Mouse (Mus musculus): ENCODE results near the gene Atg7. TPM values are rescaled to one million over a fixed set of nuclear protein-coding genes. Genes with fewer than 3 reads are reported as not detected.
A peak's percentile ranks its signal among the peaks of the same experiment; 100 is the strongest.

Atg7 gene
- polyA plus RNA-seq, 1 experiment from 2014 or later, result 16.8 TPM

- Histone ChIP-seq H3K4me3 (replicated peaks) (no peak overlapping the region), H3K4me1 (peaks cover 17% of the 10 kb centered on the region), H3K4me2 (no peak overlapping the region), H3K9me3 (replicated peaks) (no peaks in the 10 kb centered on the region), H3K36me3 (no peaks in the 10 kb centered on the region), H3K27me3 (replicated peaks) (no peaks in the 10 kb centered on the region), H3K9ac (replicated peaks) (no peak overlapping the region), H3K27ac (replicated peaks) (no peak overlapping the region)
- ATAC-seq (ENCODE audit: low FRiP score), result no peak
- 88% methylated on average over 9 of the region's 9 CpGs for WGBS
Observed at GRCm38 (mm10) chr6:114829660-114830438, 187.0 kb downstream of the Atg7 start.

DNA sequence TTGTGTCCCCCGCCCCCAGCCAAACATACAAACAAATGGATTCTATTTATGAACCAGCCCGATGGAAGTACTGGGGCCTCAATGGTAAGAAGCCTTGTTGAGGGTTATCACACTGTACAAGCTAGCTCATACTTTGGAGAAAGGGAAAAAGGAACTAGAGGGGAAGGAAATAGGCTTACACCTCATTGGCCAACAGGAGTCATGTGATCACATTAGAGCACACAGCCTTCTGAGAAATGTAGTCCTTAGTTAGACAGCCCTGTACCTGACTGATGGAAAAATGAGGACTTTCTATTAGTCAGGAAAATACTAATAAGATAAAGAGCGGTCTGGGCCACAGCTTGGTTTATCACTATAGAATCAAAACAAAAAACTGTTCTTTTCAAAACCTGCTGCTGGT, 188.9 kb downstream of the Atg7 start:
- Histone ChIP-seq H3K36me3 (no peaks in the 10 kb centered on the region), H3K9me3 (replicated peaks) (no peaks in the 10 kb centered on the region), H3K9ac (replicated peaks) (no peak overlapping the region), H3K27ac (replicated peaks) (no peak overlapping the region), H3K4me3 (replicated peaks) (no peak overlapping the region), H3K4me1 (peaks cover 25% of the 10 kb centered on the region), H3K27me3 (replicated peaks) (no peaks in the 10 kb centered on the region), H3K4me2 (no peak overlapping the region)
- no peak for ATAC-seq (ENCODE audit: low FRiP score)
- 95% methylated on average over 3 of the region's 3 CpGs for WGBS

DNA sequence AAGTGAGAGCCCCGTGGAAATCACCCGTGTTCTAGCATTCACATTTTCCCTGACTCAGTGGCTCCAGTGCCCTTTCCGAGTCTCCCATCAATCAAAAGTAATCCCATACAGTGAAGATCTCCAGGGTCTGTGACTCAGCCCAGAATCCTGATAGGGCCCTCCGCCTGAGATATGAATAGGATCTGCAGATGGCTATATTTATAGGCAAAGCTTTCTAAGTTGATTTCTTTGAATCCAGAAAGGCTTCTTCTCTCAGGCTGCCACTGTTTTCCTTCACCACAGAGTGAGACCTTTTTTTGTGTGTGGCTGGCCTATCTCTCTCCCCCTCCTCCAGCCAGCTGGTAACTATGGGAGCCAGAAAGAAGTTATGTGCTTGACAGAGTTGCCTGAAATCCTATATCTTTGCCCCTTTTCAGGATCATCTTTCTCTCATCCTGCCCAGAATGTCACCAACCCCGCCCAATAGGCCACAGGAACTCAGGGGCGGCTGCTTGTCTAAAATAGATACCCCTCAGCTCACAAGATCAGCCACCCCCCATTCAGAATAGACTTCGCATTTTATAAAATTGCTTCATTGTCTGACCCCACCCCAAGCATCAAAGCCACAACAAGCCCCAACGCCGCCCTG, 190.3 kb downstream of the Atg7 start:
- no peak overlapping the region; the same call in 1 of the 2 replicates for H3K27ac ChIP-seq (replicated peaks)
- 80% methylated on average over 9 of the region's 9 CpGs for WGBS
- H3K9ac ChIP-seq (replicated peaks), result no peak overlapping the region
- no peaks in the 10 kb centered on the region for H3K9me3 ChIP-seq (replicated peaks)
- H3K4me2 ChIP-seq, result no peak overlapping the region
- H3K27me3 ChIP-seq (replicated peaks), result no peaks in the 10 kb centered on the region
- peaks cover 25% of the 10 kb centered on the region for H3K4me1 ChIP-seq
- H3K4me3 ChIP-seq (replicated peaks), result no peak overlapping the region
- ATAC-seq (ENCODE audit: low FRiP score), result no peak
- no peaks in the 10 kb centered on the region for H3K36me3 ChIP-seq

GRCm38 (mm10) chr6:114833791-114834346, 191.0 kb downstream of the Atg7 start:
- H3K4me1 ChIP-seq, result peaks cover 25% of the 10 kb centered on the region
- no peaks in the 10 kb centered on the region for H3K36me3 ChIP-seq
- WGBS, result 64% methylated on average over 4 of the region's 4 CpGs
- no peaks in the 10 kb centered on the region for H3K27me3 ChIP-seq (replicated peaks)
- H3K27ac ChIP-seq (replicated peaks), result no peak overlapping the region; the same call in 1 of the 2 replicates
- no peak overlapping the region for H3K4me2 ChIP-seq
- H3K4me3 ChIP-seq (replicated peaks), result no peak overlapping the region
- no peak overlapping the region for H3K9ac ChIP-seq (replicated peaks)
- no peak for ATAC-seq (ENCODE audit: low FRiP score)
- no peaks in the 10 kb centered on the region for H3K9me3 ChIP-seq (replicated peaks)

DNA sequence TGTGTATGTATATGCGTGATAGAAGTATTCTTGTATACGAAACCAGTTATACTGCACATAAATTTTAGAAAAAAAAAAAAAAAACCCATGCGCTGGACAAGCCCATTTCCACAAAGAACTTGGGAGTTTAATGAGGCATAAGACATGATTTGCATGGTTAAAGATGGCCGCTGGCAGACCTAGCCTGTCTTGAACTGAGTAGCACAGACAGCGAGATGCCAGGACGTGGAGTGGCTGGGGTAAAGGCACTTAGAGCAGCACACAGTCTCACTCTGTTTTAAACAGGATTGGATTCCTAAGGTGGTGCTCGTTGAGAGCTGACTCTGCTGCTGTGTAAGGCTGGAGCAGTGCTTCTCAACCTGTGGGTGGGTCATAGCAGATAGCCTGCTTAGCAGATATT, 192.4 kb downstream of the Atg7 start:
- Histone ChIP-seq H3K36me3 (no peaks in the 10 kb centered on the region), H3K9me3 (replicated peaks) (no peaks in the 10 kb centered on the region), H3K4me3 (replicated peaks) (no peak overlapping the region), H3K4me2 (no peak overlapping the region), H3K27me3 (replicated peaks) (no peaks in the 10 kb centered on the region), H3K9ac (replicated peaks) (no peak overlapping the region), H3K4me1 (peaks cover 30% of the 10 kb centered on the region), H3K27ac (replicated peaks) (peak overlapping the region; percentile 54)
- ATAC-seq (ENCODE audit: low FRiP score), result peak; percentile 32; the same call in 1 of the 2 replicates
- 30% methylated on average over 7 of the region's 7 CpGs for WGBS

DNA sequence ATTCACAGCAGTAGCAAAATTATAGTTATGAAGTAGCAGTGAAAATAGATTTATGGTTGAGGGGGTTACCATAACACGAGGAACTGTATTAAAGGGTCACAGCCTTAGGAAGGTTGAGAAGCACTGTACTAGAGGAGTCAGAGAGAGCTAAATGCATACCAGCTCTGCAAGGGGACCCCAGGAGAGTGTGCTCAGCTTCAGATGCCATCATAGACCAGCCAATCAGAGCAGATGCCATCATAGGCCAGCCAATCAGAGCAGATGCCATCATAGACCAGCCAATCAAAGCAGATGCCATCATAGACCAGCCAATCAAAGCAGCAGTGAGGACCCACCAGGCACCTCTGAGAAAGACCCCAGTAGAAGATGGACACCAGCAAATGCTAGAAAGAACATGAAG, 192.9 kb downstream of the Atg7 start:
- ATAC-seq (ENCODE audit: low FRiP score), result peak; percentile 49; the same call in 1 of the 2 replicates

GRCm38 (mm10) chr6:114836433-114836832, 193.5 kb downstream of the Atg7 start:
- ATAC-seq (ENCODE audit: low FRiP score), result no peak
- no peaks in the 10 kb centered on the region for H3K27me3 ChIP-seq (replicated peaks)
- H3K9ac ChIP-seq (replicated peaks), result no peak overlapping the region
- H3K4me1 ChIP-seq, result peaks cover 37% of the 10 kb centered on the region
- 46% methylated on average over 3 of the region's 3 CpGs for WGBS
- H3K9me3 ChIP-seq (replicated peaks), result no peaks in the 10 kb centered on the region
- H3K4me3 ChIP-seq (replicated peaks), result no peak overlapping the region
- H3K27ac ChIP-seq (replicated peaks), result no peak overlapping the region
- H3K36me3 ChIP-seq, result no peaks in the 10 kb centered on the region
- H3K4me2 ChIP-seq, result no peak overlapping the region

More for the DNA sequence above, 192.9 kb downstream of the Atg7 start:
- H3K4me1 ChIP-seq, result peaks cover 31% of the 10 kb centered on the region
- no peaks in the 10 kb centered on the region for H3K9me3 ChIP-seq (replicated peaks)
- H3K4me2 ChIP-seq, result no peak overlapping the region
- H3K27me3 ChIP-seq (replicated peaks), result no peaks in the 10 kb centered on the region
- H3K4me3 ChIP-seq (replicated peaks), result no peak overlapping the region
- no peaks in the 10 kb centered on the region for H3K36me3 ChIP-seq
- 68% methylated on average over 1 of the region's 1 CpGs for WGBS
- H3K9ac ChIP-seq (replicated peaks), result no peak overlapping the region
- peak overlapping the region; percentile 54 for H3K27ac ChIP-seq (replicated peaks)

- Histone ChIP-seq H3K36me3 (no peaks in the 10 kb centered on the region), H3K9ac (replicated peaks) (no peak overlapping the region), H3K9me3 (replicated peaks) (no peaks in the 10 kb centered on the region), H3K4me1 (peaks cover 41% of the 10 kb centered on the region), H3K27ac (replicated peaks) (no peak overlapping the region), H3K4me3 (replicated peaks) (no peak overlapping the region), H3K27me3 (replicated peaks) (no peaks in the 10 kb centered on the region), H3K4me2 (no peak overlapping the region)
- ATAC-seq (ENCODE audit: low FRiP score), result no peak
- WGBS, result 84% methylated on average over 4 of the region's 4 CpGs
Observed at GRCm38 (mm10) chr6:114838872-114839271, 196.0 kb downstream of the Atg7 start.

DNA sequence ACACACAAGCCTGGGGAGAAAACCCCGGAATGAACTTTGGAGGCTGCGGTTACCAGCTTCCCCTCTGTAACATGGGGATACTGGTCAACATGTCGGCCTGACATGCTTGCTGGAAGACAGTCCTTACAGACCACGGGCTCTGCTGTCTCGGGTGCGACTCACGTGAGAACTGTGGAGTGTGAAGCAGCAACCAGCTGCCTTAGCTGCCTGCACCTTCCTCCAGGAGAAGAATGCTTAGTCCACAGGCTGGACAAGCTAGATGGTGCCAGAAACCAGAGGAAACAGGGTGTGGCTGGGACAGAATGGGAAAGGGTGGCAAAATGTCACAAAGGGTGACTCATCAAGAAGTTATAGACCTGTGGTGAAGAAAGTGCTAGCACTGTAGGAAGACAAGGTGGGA, 197.1 kb downstream of the Atg7 start:
- no peak for ATAC-seq (ENCODE audit: low FRiP score)
- Histone ChIP-seq H3K4me3 (replicated peaks) (no peak overlapping the region), H3K4me1 (peaks cover 34% of the 10 kb centered on the region), H3K36me3 (no peaks in the 10 kb centered on the region), H3K9ac (replicated peaks) (no peak overlapping the region), H3K4me2 (no peak overlapping the region), H3K27ac (replicated peaks) (no peak overlapping the region), H3K27me3 (replicated peaks) (no peaks in the 10 kb centered on the region), H3K9me3 (replicated peaks) (no peaks in the 10 kb centered on the region)
- WGBS, result 93% methylated on average over 7 of the region's 7 CpGs

DNA sequence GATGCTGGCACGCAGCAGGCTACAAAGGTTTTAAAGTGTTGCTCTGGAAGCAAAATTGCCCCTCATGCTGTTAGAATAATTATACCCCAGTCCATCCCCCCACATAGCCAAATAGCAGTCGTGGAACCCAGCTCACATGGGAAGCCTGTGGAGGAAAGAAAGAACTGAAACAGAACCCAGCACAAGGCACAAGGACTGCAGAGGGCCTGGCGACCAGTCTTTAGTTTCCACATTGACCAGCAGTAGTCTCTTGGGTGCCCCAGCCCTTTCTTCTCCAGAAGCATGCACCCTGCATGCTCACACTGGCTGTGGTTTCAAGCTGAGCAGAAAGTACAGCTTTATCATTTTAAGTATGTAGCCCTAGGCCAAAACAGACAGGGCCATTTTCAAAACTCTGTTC, 199.2 kb downstream of the Atg7 start:
- Histone ChIP-seq H3K27me3 (replicated peaks) (no peaks in the 10 kb centered on the region), H3K4me1 (peaks cover 42% of the 10 kb centered on the region), H3K4me3 (replicated peaks) (no peak overlapping the region), H3K9ac (replicated peaks) (no peak overlapping the region), H3K9me3 (replicated peaks) (no peaks in the 10 kb centered on the region), H3K27ac (replicated peaks) (peak overlapping the region; percentile 54; the same call in 1 of the 2 replicates), H3K36me3 (no peaks in the 10 kb centered on the region), H3K4me2 (no peak overlapping the region)
- no peak for ATAC-seq (ENCODE audit: low FRiP score)
- WGBS, result 20% methylated on average over 3 of the region's 3 CpGs

DNA sequence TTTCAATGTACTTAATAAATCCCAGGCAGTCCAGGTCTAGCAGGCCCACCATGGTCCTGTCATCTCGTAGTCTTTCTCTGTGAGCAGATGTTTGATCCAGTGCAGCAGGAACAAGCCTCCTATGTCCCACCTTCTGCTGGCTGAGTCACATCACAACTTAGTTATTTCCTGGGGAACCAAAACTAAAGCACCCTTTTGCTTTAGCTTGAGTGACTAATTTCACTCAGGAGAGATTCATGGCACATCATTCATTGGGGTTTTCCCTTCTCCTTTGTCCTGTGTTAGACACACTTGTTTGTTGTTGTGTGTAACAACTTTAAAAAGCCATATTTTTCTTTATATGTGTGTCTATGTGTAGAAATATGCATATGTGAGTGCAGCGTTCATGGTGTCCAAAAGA, 200.0 kb downstream of the Atg7 start:
- ATAC-seq (ENCODE audit: low FRiP score), result no peak
- H3K4me2 ChIP-seq, result no peak overlapping the region
- H3K36me3 ChIP-seq, result no peaks in the 10 kb centered on the region
- H3K9me3 ChIP-seq (replicated peaks), result no peaks in the 10 kb centered on the region
- peak overlapping the region; percentile 54 for H3K27ac ChIP-seq (replicated peaks)
- no peaks in the 10 kb centered on the region for H3K27me3 ChIP-seq (replicated peaks)
- H3K4me3 ChIP-seq (replicated peaks), result no peak overlapping the region
- H3K9ac ChIP-seq (replicated peaks), result no peak overlapping the region
- peaks cover 42% of the 10 kb centered on the region for H3K4me1 ChIP-seq
- WGBS, result 88% methylated on average over 2 of the region's 2 CpGs
